Mouse (Mus musculus): ENCODE data around the gene Iffo2. TPM values are rescaled to one million over a fixed set of nuclear protein-coding genes. Genes with fewer than 3 reads are reported as not detected.

The Iffo2 gene
- polyA plus RNA-seq, 2 experiments: 5.8 to 8.8 TPM

GRCm38 (mm10) chr4:139584704-139585103 lies 54.4 kb downstream of the Iffo2 start:
- H3K9ac ChIP-seq (ENCODE audit: low read depth, low read length, severe bottlenecking): 0 out of 2 replicates have a peak overlapping the region, but pooled peaks have one; percentile 31
- H3K4me2 ChIP-seq (replicated peaks; ENCODE audit: low read depth, low read length, severe bottlenecking): no peak overlapping the region
- no peak for TF ChIP-seq POLR2A (IDR thresholded peaks at IDR 0.05; ENCODE audit: borderline replicate concordance, extremely low read depth, insufficient read depth, insufficient read length)
- no peak for DNase-seq (ENCODE audit: low spot score)
- H3K36me3 ChIP-seq (ENCODE audit: control insufficient read depth, insufficient read depth, low read length): 0 out of 2 replicates have a peak, but pooled peaks cover 2% of the 10 kb centered on the region
- no peaks in the 10 kb centered on the region for H3K9me3 ChIP-seq (ENCODE audit: control insufficient read depth, low read length)
- peaks cover 36% of the 10 kb centered on the region for H3K4me1 ChIP-seq (ENCODE audit: control insufficient read depth, insufficient read depth, low read length)
- H3K27ac ChIP-seq (replicated peaks; ENCODE audit: low read depth, low read length): no peak overlapping the region
- ATAC-seq (ENCODE audit: low FRiP score, low read depth): no peak
- no peak overlapping the region for H3K4me3 ChIP-seq (replicated peaks; ENCODE audit: low read length)
- no peaks in the 10 kb centered on the region for H3K27me3 ChIP-seq (ENCODE audit: control insufficient read depth, insufficient read depth, low read length)
- 78% methylated on average over 11 of the region's 11 CpGs for WGBS

- 91% methylated on average over 7 of the region's 7 CpGs for WGBS
- Histone ChIP-seq H3K9me3 (ENCODE audit: control insufficient read depth, low read length) (no peaks in the 10 kb centered on the region), H3K36me3 (ENCODE audit: control insufficient read depth, insufficient read depth, low read length) (0 out of 2 replicates have a peak, but pooled peaks cover 2% of the 10 kb centered on the region), H3K4me1 (ENCODE audit: control insufficient read depth, insufficient read depth, low read length) (peaks cover 28% of the 10 kb centered on the region), H3K4me3 (replicated peaks; ENCODE audit: low read length) (no peak overlapping the region), H3K27ac (replicated peaks; ENCODE audit: low read depth, low read length) (no peak overlapping the region), H3K9ac (ENCODE audit: low read depth, low read length, severe bottlenecking) (no peak overlapping the region), H3K4me2 (replicated peaks; ENCODE audit: low read depth, low read length, severe bottlenecking) (no peak overlapping the region), H3K27me3 (ENCODE audit: control insufficient read depth, insufficient read depth, low read length) (no peaks in the 10 kb centered on the region)
- TF ChIP-seq POLR2A (IDR thresholded peaks at IDR 0.05; ENCODE audit: borderline replicate concordance, extremely low read depth, insufficient read depth, insufficient read length): no peak
- DNase-seq (ENCODE audit: low spot score) (no peak), ATAC-seq (ENCODE audit: low FRiP score, low read depth) (no peak)
Observed at GRCm38 (mm10) chr4:139585713-139586112, 55.4 kb downstream of the Iffo2 start.

- no peak overlapping the region for H3K9ac ChIP-seq (ENCODE audit: low read depth, low read length, severe bottlenecking)
- TF ChIP-seq POLR2A (IDR thresholded peaks at IDR 0.05; ENCODE audit: borderline replicate concordance, extremely low read depth, insufficient read depth, insufficient read length): no peak
- ATAC-seq (ENCODE audit: low FRiP score, low read depth) (no peak), DNase-seq (ENCODE audit: low spot score) (no peak)
- no peak overlapping the region for H3K4me2 ChIP-seq (replicated peaks; ENCODE audit: low read depth, low read length, severe bottlenecking)
- WGBS: 72% methylated on average over 4 of the region's 4 CpGs
- H3K4me3 ChIP-seq (replicated peaks; ENCODE audit: low read length): no peak overlapping the region
- H3K4me1 ChIP-seq (ENCODE audit: control insufficient read depth, insufficient read depth, low read length): peaks cover 11% of the 10 kb centered on the region
- H3K27ac ChIP-seq (replicated peaks; ENCODE audit: low read depth, low read length): no peak overlapping the region
- no peaks in the 10 kb centered on the region for H3K9me3 ChIP-seq (ENCODE audit: control insufficient read depth, low read length)
- no peaks in the 10 kb centered on the region for H3K36me3 ChIP-seq (ENCODE audit: control insufficient read depth, insufficient read depth, low read length)
- no peaks in the 10 kb centered on the region for H3K27me3 ChIP-seq (ENCODE audit: control insufficient read depth, insufficient read depth, low read length)
Observed at GRCm38 (mm10) chr4:139587370-139587769, 57.0 kb downstream of the Iffo2 start.

- no peak for TF ChIP-seq POLR2A (IDR thresholded peaks at IDR 0.05; ENCODE audit: borderline replicate concordance, extremely low read depth, insufficient read depth, insufficient read length)
- no peaks in the 10 kb centered on the region for H3K9me3 ChIP-seq (ENCODE audit: control insufficient read depth, low read length)
- H3K27ac ChIP-seq (replicated peaks; ENCODE audit: low read depth, low read length): no peak overlapping the region
- ATAC-seq (ENCODE audit: low FRiP score, low read depth) (no peak), DNase-seq (ENCODE audit: low spot score) (no peak)
- no peaks in the 10 kb centered on the region for H3K36me3 ChIP-seq (ENCODE audit: control insufficient read depth, insufficient read depth, low read length)
- no peaks in the 10 kb centered on the region for H3K27me3 ChIP-seq (ENCODE audit: control insufficient read depth, insufficient read depth, low read length)
- 60% methylated on average over 4 of the region's 4 CpGs for WGBS
- no peak overlapping the region for H3K4me2 ChIP-seq (replicated peaks; ENCODE audit: low read depth, low read length, severe bottlenecking)
- H3K4me3 ChIP-seq (replicated peaks; ENCODE audit: low read length): no peak overlapping the region
- peaks cover 8% of the 10 kb centered on the region for H3K4me1 ChIP-seq (ENCODE audit: control insufficient read depth, insufficient read depth, low read length)
- H3K9ac ChIP-seq (ENCODE audit: low read depth, low read length, severe bottlenecking): no peak overlapping the region
Observed at GRCm38 (mm10) chr4:139587773-139588172, 57.4 kb downstream of the Iffo2 start.

GRCm38 (mm10) chr4:139589351-139590027 lies 59.1 kb downstream of the Iffo2 start:
- H3K36me3 ChIP-seq (ENCODE audit: control insufficient read depth, insufficient read depth, low read length): no peaks in the 10 kb centered on the region
- H3K4me2 ChIP-seq (replicated peaks; ENCODE audit: low read depth, low read length, severe bottlenecking): no peak overlapping the region
- no peak for ATAC-seq (ENCODE audit: low FRiP score, low read depth)
- no peaks in the 10 kb centered on the region for H3K27me3 ChIP-seq (ENCODE audit: control insufficient read depth, insufficient read depth, low read length)
- no peak for TF ChIP-seq POLR2A (IDR thresholded peaks at IDR 0.05; ENCODE audit: borderline replicate concordance, extremely low read depth, insufficient read depth, insufficient read length)
- H3K4me3 ChIP-seq (replicated peaks; ENCODE audit: low read length): no peak overlapping the region
- peak; percentile 38 for DNase-seq (ENCODE audit: low spot score)
- H3K27ac ChIP-seq (replicated peaks; ENCODE audit: low read depth, low read length): no peak overlapping the region
- H3K9me3 ChIP-seq (ENCODE audit: control insufficient read depth, low read length): no peaks in the 10 kb centered on the region
- peaks cover 8% of the 10 kb centered on the region for H3K4me1 ChIP-seq (ENCODE audit: control insufficient read depth, insufficient read depth, low read length)
- H3K9ac ChIP-seq (ENCODE audit: low read depth, low read length, severe bottlenecking): no peak overlapping the region
- 43% methylated on average over 5 of the region's 5 CpGs for WGBS

All from limb, embryonic 14.5 days (tissue).